Mouse (Mus musculus) heart, postnatal 36 days (tissue): ENCODE data around the gene Kcna2. TPM values are rescaled to one million over a fixed set of nuclear protein-coding genes. Genes with fewer than 3 reads are reported as not detected.

Experiments
- DNase-seq, 2 experiments: peaks; one replicate each; pipeline ENCODE4 v3.0.0; 2021 to 2022
- intact Hi-C: fragments of 180-260 bp; cut with DNase I; formaldehyde crosslinking; loops from one replicate; pipeline ENCODE4 v1.15.1; 2025
- total RNA-seq, 2 experiments: library from RNA; stranded (reverse); gene quantifications; 2 replicates each; pipeline ENCODE4 v1.2.3; 2021

Gene Kcna2
- total RNA-seq, 2 experiments from 2014 or later = 1.6 to 1.8 TPM

- no peak for DNase-seq
- intact Hi-C loops = no loop called here
Observed at GRCm38 (mm10) chr3:107101456-107101786, 475 bp downstream of the Kcna2 start.

GRCm38 (mm10) chr3:107101787-107102651 lies 1.1 kb downstream of the Kcna2 start:
- DNase-seq = peak in 1 of 2 experiments; percentile 19

GRCm38 (mm10) chr3:107103041-107103440 lies 2.1 kb downstream of the Kcna2 start:
- intact Hi-C loops = no loop called here
- no peak for DNase-seq

More at GRCm38 (mm10) chr3:107101787-107102651, 1.1 kb downstream of the Kcna2 start:
- intact Hi-C loops = no loop called here

GRCm38 (mm10) chr3:107103462-107103861 lies 2.5 kb downstream of the Kcna2 start:
- no peak for DNase-seq
- intact Hi-C loops = no loop called here

GRCm38 (mm10) chr3:107105986-107106385 lies 5.0 kb downstream of the Kcna2 start:
- intact Hi-C loops = no loop called here
- DNase-seq = no peak

GRCm38 (mm10) chr3:107112498-107112897 lies 11.6 kb downstream of the Kcna2 start:
- DNase-seq = no peak
- intact Hi-C loops = no loop called here

- intact Hi-C loops = no loop called here
- no peak for DNase-seq
Observed at GRCm38 (mm10) chr3:107112932-107113659, 12.2 kb downstream of the Kcna2 start.

GRCm38 (mm10) chr3:107113771-107114737 lies 13.1 kb downstream of the Kcna2 start:
- peak; percentile 15 to 18 for DNase-seq
- intact Hi-C loops = no loop called here

- DNase-seq = no peak
- intact Hi-C loops = no loop called here
Observed at GRCm38 (mm10) chr3:107114941-107115340, 14.0 kb downstream of the Kcna2 start.

- DNase-seq = no peak
- intact Hi-C loops = no loop called here
Observed at GRCm38 (mm10) chr3:107115746-107116145, 14.8 kb downstream of the Kcna2 start.

- DNase-seq = no peak
- intact Hi-C loops = no loop called here
Observed at GRCm38 (mm10) chr3:107119864-107120564, 19.1 kb downstream of the Kcna2 start.

GRCm38 (mm10) chr3:107122306-107122705 lies 21.4 kb downstream of the Kcna2 start:
- no peak for DNase-seq
- intact Hi-C loops = no loop called here

GRCm38 (mm10) chr3:107127667-107128066 lies 26.7 kb downstream of the Kcna2 start:
- intact Hi-C loops = no loop called here
- no peak for DNase-seq

- intact Hi-C loops = no loop called here
- no peak for DNase-seq
Observed at GRCm38 (mm10) chr3:107128421-107128820, 27.5 kb downstream of the Kcna2 start.

- intact Hi-C loops = no loop called here
- no peak for DNase-seq
Observed at GRCm38 (mm10) chr3:107129251-107129650, 28.3 kb downstream of the Kcna2 start.

- DNase-seq = peak; percentile 64 to 67
- intact Hi-C loops = no loop called here
Observed at GRCm38 (mm10) chr3:107130661-107131326, 29.8 kb downstream of the Kcna2 start.

- intact Hi-C loops = no loop called here
Observed at GRCm38 (mm10) chr3:107131846-107132245, 30.9 kb downstream of the Kcna2 start.

GRCm38 (mm10) chr3:107132651-107133050 lies 31.7 kb downstream of the Kcna2 start:
- no peak for DNase-seq
- intact Hi-C loops = no loop called here

More at GRCm38 (mm10) chr3:107131846-107132245, 30.9 kb downstream of the Kcna2 start:
- DNase-seq = no peak

- intact Hi-C loops = no loop called here
- no peak for DNase-seq
Observed at GRCm38 (mm10) chr3:107134457-107134856, 33.5 kb downstream of the Kcna2 start.
